Mouse (Mus musculus) frontal cortex, postnatal 36 days (tissue): Measurements from ENCODE around the gene Thap7.

Source experiments
- DNase-seq, 2 experiments: peaks; one replicate each; pipeline ENCODE4 v3.0.0; 2022; ENCODE audit warnings: low spot score in 2 of 2

Thap7 gene

DNA sequence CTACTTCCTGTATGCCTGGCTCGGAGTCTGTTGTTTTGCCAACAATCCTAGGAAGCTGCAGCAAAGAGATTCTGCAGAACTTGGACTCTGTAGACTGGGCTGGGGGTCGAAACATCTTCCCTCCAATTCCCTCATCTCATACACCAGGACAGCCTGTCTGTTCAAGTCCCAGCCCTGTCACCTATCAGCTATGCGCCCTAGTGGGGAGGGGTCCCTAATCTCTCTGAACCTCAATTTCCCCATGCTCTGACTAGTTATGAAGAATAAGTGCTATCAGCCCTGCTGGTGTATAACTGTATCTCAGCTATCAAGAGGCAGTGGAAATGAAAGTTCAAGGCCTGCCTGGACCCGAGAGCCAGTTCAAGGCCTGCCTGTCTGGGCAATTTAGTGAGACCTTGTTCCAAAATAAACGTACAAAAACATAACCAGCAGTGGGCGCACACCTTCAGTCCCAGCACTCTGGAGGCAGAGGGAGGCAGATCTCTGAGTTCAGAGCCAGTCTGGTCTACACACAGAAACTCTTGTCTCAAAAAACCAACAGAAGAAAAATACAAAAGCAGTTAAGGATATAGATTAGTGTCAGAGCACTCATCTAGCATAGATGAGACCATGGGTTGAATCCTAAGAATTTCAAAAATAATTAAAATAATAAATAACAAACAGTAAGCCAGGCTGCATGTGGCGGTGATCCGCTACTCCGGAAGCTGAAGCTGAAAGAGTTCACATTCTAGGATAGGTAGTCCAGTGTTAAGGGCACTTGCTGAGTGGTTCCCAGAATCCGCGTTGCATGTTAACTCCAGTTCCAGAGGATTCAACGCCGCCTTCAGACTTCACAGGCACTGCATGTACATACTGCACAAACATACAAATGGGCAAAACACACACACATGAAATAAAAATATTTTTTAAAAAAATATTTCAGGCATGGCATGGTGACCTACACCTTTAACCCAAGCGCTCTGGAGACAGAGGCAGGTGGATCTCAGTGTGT is 42.2 kb downstream of the Thap7 start:
- no peak for DNase-seq

- DNase-seq: no peak
These were observed 44.4 kb downstream of the Thap7 start for GRCm38 (mm10) chr16:17486505-17486904.

GRCm38 (mm10) chr16:17481465-17481864 is 49.5 kb downstream of the Thap7 start:
- no peak for DNase-seq

GRCm38 (mm10) chr16:17478331-17478943 is 52.5 kb downstream of the Thap7 start:
- DNase-seq: no peak
